Mouse (Mus musculus): ENCODE measurements around the gene Dnm3.

DNA sequence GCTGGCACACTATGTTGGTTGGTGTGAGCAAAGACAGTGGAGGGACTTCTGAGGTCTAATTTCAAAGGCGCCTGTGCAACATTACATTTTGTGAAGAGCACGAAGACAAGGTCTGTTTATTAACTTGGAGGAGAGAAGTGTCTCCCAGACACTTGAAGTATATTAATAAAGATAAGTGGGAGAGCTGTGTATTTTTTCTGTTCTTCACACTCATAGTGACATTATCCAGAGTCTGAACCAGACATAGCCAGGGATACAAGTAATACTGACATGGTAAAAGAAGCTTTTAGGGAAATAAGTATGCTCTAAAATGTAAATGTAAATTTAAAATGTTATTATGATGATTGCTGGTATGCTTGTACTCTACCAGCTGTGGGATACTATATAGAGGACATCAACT is 394.5 kb downstream of the Dnm3 start:
- TF ChIP-seq POLR2A (IDR thresholded peaks at IDR 0.05; ENCODE audit: borderline replicate concordance, control insufficient read depth, low read depth, low read length) (no peak), CTCF (IDR thresholded peaks at IDR 0.05; ENCODE audit: control insufficient read depth, insufficient read depth, low read length) (no peak)
